Comparison of ENCODE assay signal across 7 mouse cellular contexts in the genomic region with DNA sequence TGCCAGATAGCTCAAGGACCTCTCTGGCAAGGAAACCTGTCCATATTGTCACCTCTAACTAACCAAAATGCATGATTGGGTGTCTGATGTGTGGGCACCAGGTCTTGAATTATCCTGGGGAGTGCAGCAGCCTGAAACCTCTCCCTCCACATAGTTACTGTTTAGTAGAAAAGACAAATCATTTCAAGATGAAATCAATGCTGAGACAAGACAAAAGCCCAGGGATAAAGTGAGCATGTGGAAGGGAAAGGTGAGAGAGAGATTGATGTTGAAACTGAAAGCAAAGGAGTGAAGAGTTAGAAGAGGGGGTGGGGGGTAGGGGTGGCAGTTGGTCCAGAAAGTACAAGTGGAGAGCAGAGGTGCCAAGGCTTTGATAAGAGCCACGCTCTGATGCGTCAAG. TPM values are rescaled to one million over a fixed set of nuclear protein-coding genes. Genes with fewer than 3 reads are reported as not detected.
DNase-seq lines count a peak whose midpoint lies in the region; ATAC-seq and TF ChIP-seq lines count a peak whose summit lies in the region.

No protein-coding gene starts in this region.

- no peak for TF ChIP-seq CTCF in midbrain, postnatal 0 days (IDR thresholded peaks at IDR 0.05)

- ATAC-seq in kidney, embryonic 14.5 days (ENCODE audit: low FRiP score, low TSS enrichment), result no peak
- ATAC-seq in hindbrain, embryonic 15.5 days (ENCODE audit: low FRiP score, low read depth), result no peak
- no peak for ATAC-seq in midbrain, postnatal 0 days (ENCODE audit: low FRiP score)

- peaks cover 22% of the 10 kb centered on the region for H3K4me1 ChIP-seq in kidney, embryonic 14.5 days (ENCODE audit: control insufficient read depth, insufficient read depth, low read length)
- peaks cover 37% of the 10 kb centered on the region for H3K4me1 ChIP-seq in embryonic facial prominence, embryonic 10.5 days
- peaks cover 32% of the 10 kb centered on the region for H3K4me1 ChIP-seq in hindbrain, embryonic 15.5 days (replicated peaks)
- H3K4me1 ChIP-seq in midbrain, postnatal 0 days (ENCODE audit: insufficient read depth, low read length), result peaks cover 5% of the 10 kb centered on the region

- no peak for DNase-seq in kidney, adult 9 months
- DNase-seq in embryonic facial prominence, embryonic 10.5 days (ENCODE audit: low spot score), result no peak
- no peak for DNase-seq in midbrain, postnatal 0 days (ENCODE audit: low spot score)
- no peak for DNase-seq in cerebellum, postnatal 36 days
- no peak for DNase-seq in cerebellum, adult 9-11 months

- WGBS in kidney, embryonic 14.5 days, result 85% methylated on average over 2 of the region's 2 CpGs
- WGBS in embryonic facial prominence, embryonic 10.5 days, result 87% methylated on average over 2 of the region's 2 CpGs
- WGBS in hindbrain, embryonic 15.5 days, result 74% methylated on average over 2 of the region's 2 CpGs
- WGBS in midbrain, postnatal 0 days, result 85% methylated on average over 2 of the region's 2 CpGs

- no peaks in the 10 kb centered on the region for H3K36me3 ChIP-seq in kidney, embryonic 14.5 days (ENCODE audit: control insufficient read depth, insufficient read depth, low read length)
- 0 out of 2 replicates have a peak, but pooled peaks cover under 1% of the 10 kb centered on the region for H3K36me3 ChIP-seq in embryonic facial prominence, embryonic 10.5 days (replicated peaks)
- H3K36me3 ChIP-seq in hindbrain, embryonic 15.5 days, result no peaks in the 10 kb centered on the region
- H3K36me3 ChIP-seq in midbrain, postnatal 0 days (ENCODE audit: insufficient read depth, low read length), result no peaks in the 10 kb centered on the region

- no peak overlapping the region for H3K4me3 ChIP-seq in kidney, embryonic 14.5 days (ENCODE audit: low read length)
- H3K4me3 ChIP-seq in embryonic facial prominence, embryonic 10.5 days, result peak overlapping the region; percentile 87
- peak overlapping the region; percentile 95 for H3K4me3 ChIP-seq in hindbrain, embryonic 15.5 days
- H3K4me3 ChIP-seq in midbrain, postnatal 0 days (ENCODE audit: low read depth, low read length), result peak overlapping the region; percentile 77; the same call in 1 of the 2 replicates

- H3K27me3 ChIP-seq in kidney, embryonic 14.5 days (ENCODE audit: control insufficient read depth, insufficient read depth, low read length), result no peaks in the 10 kb centered on the region
- H3K27me3 ChIP-seq in embryonic facial prominence, embryonic 10.5 days (replicated peaks; ENCODE audit: low read depth, poor library complexity, severe bottlenecking), result peaks cover 14% of the 10 kb centered on the region
- no peaks in the 10 kb centered on the region for H3K27me3 ChIP-seq in hindbrain, embryonic 15.5 days
- H3K27me3 ChIP-seq in midbrain, postnatal 0 days (ENCODE audit: insufficient read depth, low read length), result no peaks in the 10 kb centered on the region

- no peak overlapping the region for H3K9ac ChIP-seq in kidney, embryonic 14.5 days (ENCODE audit: low read depth, low read length)
- peak overlapping the region; percentile 50; the same call in 1 of the 2 replicates for H3K9ac ChIP-seq in hindbrain, embryonic 15.5 days
- no peak overlapping the region for H3K9ac ChIP-seq in midbrain, postnatal 0 days (replicated peaks; ENCODE audit: low read length, poor library complexity, severe bottlenecking)

- H3K27ac ChIP-seq in kidney, embryonic 14.5 days (ENCODE audit: low read depth, low read length), result peak overlapping the region; percentile 1; the same call in 1 of the 2 replicates
- no peak overlapping the region for H3K27ac ChIP-seq in embryonic facial prominence, embryonic 10.5 days (replicated peaks)
- H3K27ac ChIP-seq in hindbrain, embryonic 15.5 days (replicated peaks), result peak overlapping the region; percentile 88; the same call in 1 of the 2 replicates
- peak overlapping the region; percentile 90; the same call in 1 of the 2 replicates for H3K27ac ChIP-seq in midbrain, postnatal 0 days (ENCODE audit: low read depth, low read length)

- peak overlapping the region; percentile 58; the same call in 1 of the 2 replicates for H3K4me2 ChIP-seq in kidney, embryonic 14.5 days (replicated peaks; ENCODE audit: low read depth, low read length)
- H3K4me2 ChIP-seq in hindbrain, embryonic 15.5 days, result peak overlapping the region; percentile 81
- peak overlapping the region; percentile 87 for H3K4me2 ChIP-seq in midbrain, postnatal 0 days (ENCODE audit: low read depth, low read length, poor library complexity, severe bottlenecking)

- H3K9me3 ChIP-seq in kidney, embryonic 14.5 days (ENCODE audit: control insufficient read depth, low read length), result no peaks in the 10 kb centered on the region
- H3K9me3 ChIP-seq in embryonic facial prominence, embryonic 10.5 days, result no peaks in the 10 kb centered on the region
- H3K9me3 ChIP-seq in hindbrain, embryonic 15.5 days, result no peaks in the 10 kb centered on the region
- H3K9me3 ChIP-seq in midbrain, postnatal 0 days (ENCODE audit: low read length), result no peaks in the 10 kb centered on the region

RNA-seq across cellular contexts. Expression of gene Tspan14, which starts 1.4 kb away (rescaled TPM):
- 67.4 and 118 TPM in 2 replicates for polyA plus RNA-seq in kidney, embryonic 14.5 days (2014; fragmentation: Nextera tagmentation; extraction: Ambion mirVana)
- 88.1 and 92.5 TPM in 2 replicates for polyA plus RNA-seq in embryonic facial prominence, embryonic 10.5 days (2016; fragmentation: Nextera tagmentation; extraction: Ambion mirVana)
- polyA plus RNA-seq in hindbrain, embryonic 15.5 days (2015; fragmentation: Nextera tagmentation; extraction: Ambion mirVana), result 61.1 and 61.7 TPM in 2 replicates
- 31.2 and 31.8 TPM in 2 replicates for total RNA-seq in midbrain, postnatal 0 days (2014; rRNA removed)
- 28.3 and 31.3 TPM in 2 replicates for polyA plus RNA-seq in midbrain, postnatal 0 days (2015; fragmentation: Nextera tagmentation; extraction: Ambion mirVana)

RNA-seq across cellular contexts. Expression of gene Fam213a, which starts 45.5 kb away (rescaled TPM):
- polyA plus RNA-seq in kidney, embryonic 14.5 days (2014; fragmentation: Nextera tagmentation; extraction: Ambion mirVana), result 108 and 112 TPM in 2 replicates
- polyA plus RNA-seq in embryonic facial prominence, embryonic 10.5 days (2016; fragmentation: Nextera tagmentation; extraction: Ambion mirVana), result 36.6 and 40.1 TPM in 2 replicates
- 92.1 and 107 TPM in 2 replicates for polyA plus RNA-seq in hindbrain, embryonic 15.5 days (2015; fragmentation: Nextera tagmentation; extraction: Ambion mirVana)
- 50.0 and 66.3 TPM in 2 replicates for total RNA-seq in midbrain, postnatal 0 days (2014; rRNA removed)
- 110 and 124 TPM in 2 replicates for polyA plus RNA-seq in midbrain, postnatal 0 days (2015; fragmentation: Nextera tagmentation; extraction: Ambion mirVana)
